Mouse (Mus musculus): ENCODE data around the gene Cntd1. TPM values are rescaled to one million over a fixed set of nuclear protein-coding genes. Genes with fewer than 3 reads are reported as not detected.

Cntd1 gene
- not detected in 2 replicates for total RNA-seq (2014; rRNA removed; ENCODE audit: low replicate concordance)
- polyA plus RNA-seq (2015; fragmentation: Nextera tagmentation; extraction: Ambion mirVana), result 0.22 and 0.56 TPM in 2 replicates

GRCm38 (mm10) chr11:101278223-101279192, at the start of gene Cntd1, which contains the start of gene Coa3:
TSS of gene Cntd1 (plus strand) at chr11:101279012.
TSS of gene Coa3 (minus strand) at chr11:101279114.
- H3K4me2 ChIP-seq (ENCODE audit: low read depth, low read length), result peak within 1 kb of the TSS; percentile 68
- peaks cover 25% of the 10 kb centered on the region for H3K4me1 ChIP-seq (ENCODE audit: control insufficient read depth, insufficient read depth)
- H3K9ac ChIP-seq (replicated peaks; ENCODE audit: low read depth, low read length), result peak within 1 kb of the TSS; percentile 68
- DNase-seq (ENCODE audit: low spot score), result peak; percentile 93
- 8% methylated on average over 45 of the region's 45 CpGs for WGBS
- ATAC-seq (ENCODE audit: insufficient read depth, low read depth), result peak; percentile 98
- TF ChIP-seq EP300 (IDR thresholded peaks at IDR 0.05; ENCODE audit: low read depth) (no peak; the same call in 1 of the 2 replicates), CTCF (IDR thresholded peaks at IDR 0.05; ENCODE audit: low read depth) (no peak; the same call in 1 of the 2 replicates)
- H3K27ac ChIP-seq (ENCODE audit: low read depth), result peak within 1 kb of the TSS; percentile 61
- H3K27me3 ChIP-seq (ENCODE audit: control insufficient read depth, insufficient read depth, low read length), result no peaks in the 10 kb centered on the region
- peak within 1 kb of the TSS; percentile 74 for H3K4me3 ChIP-seq (ENCODE audit: low read depth, low read length)
- H3K9me3 ChIP-seq (replicated peaks; ENCODE audit: control insufficient read depth, low read length), result no peaks in the 10 kb centered on the region
- no peaks in the 10 kb centered on the region for H3K36me3 ChIP-seq (replicated peaks; ENCODE audit: control insufficient read depth, insufficient read depth, low read length)

- TF ChIP-seq CTCF (IDR thresholded peaks at IDR 0.05; ENCODE audit: low read depth) (no peak), EP300 (IDR thresholded peaks at IDR 0.05; ENCODE audit: low read depth) (no peak)
- Histone ChIP-seq H3K9ac (replicated peaks; ENCODE audit: low read depth, low read length) (no peak overlapping the region), H3K27me3 (ENCODE audit: control insufficient read depth, insufficient read depth, low read length) (0 out of 2 replicates have a peak, but pooled peaks cover 3% of the 10 kb centered on the region), H3K4me2 (ENCODE audit: low read depth, low read length) (no peak overlapping the region), H3K27ac (ENCODE audit: low read depth) (peak overlapping the region; percentile 89), H3K4me3 (ENCODE audit: low read depth, low read length) (no peak overlapping the region), H3K9me3 (replicated peaks; ENCODE audit: control insufficient read depth, low read length) (no peaks in the 10 kb centered on the region), H3K36me3 (replicated peaks; ENCODE audit: control insufficient read depth, insufficient read depth, low read length) (no peaks in the 10 kb centered on the region), H3K4me1 (ENCODE audit: control insufficient read depth, insufficient read depth) (no peaks in the 10 kb centered on the region)
- DNase-seq (ENCODE audit: low spot score) (no peak), ATAC-seq (ENCODE audit: insufficient read depth, low read depth) (no peak)
- WGBS, result 23% methylated on average over 8 of the region's 8 CpGs
These were observed 49.4 kb upstream of the Cntd1 start for GRCm38 (mm10) chr11:101229361-101229900.

DNA sequence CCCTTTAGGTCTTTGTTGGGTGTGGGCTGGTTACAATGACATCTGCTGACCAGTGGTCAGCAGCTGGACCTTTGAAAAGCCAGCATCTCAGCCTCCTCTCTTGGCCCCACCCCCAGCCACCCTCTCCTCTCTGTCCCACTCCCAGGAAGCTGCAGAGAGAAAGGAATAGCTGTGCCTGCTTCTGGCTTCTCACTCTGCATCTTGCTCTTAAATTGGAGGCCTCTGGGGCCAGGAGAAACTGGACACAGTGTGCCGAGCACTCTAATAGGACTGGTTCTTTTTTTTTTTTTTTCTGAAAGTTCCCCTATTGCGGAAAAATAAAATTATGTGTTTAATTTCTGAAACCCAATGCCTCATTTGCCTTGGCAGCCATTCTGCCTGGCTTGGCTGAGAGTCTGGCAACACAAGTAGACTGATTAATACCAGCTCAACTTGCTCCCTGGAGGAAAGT, 48.7 kb upstream of the Cntd1 start:
- H3K4me3 ChIP-seq (ENCODE audit: low read depth, low read length), result no peak overlapping the region
- no peak for TF ChIP-seq CTCF (IDR thresholded peaks at IDR 0.05; ENCODE audit: low read depth)
- ATAC-seq (ENCODE audit: insufficient read depth, low read depth) (no peak), DNase-seq (ENCODE audit: low spot score) (peak; percentile 17)
- H3K27ac ChIP-seq (ENCODE audit: low read depth), result peak overlapping the region; percentile 89
- H3K9ac ChIP-seq (replicated peaks; ENCODE audit: low read depth, low read length), result no peak overlapping the region
- 31% methylated on average over 2 of the region's 2 CpGs for WGBS
- no peak overlapping the region for H3K4me2 ChIP-seq (ENCODE audit: low read depth, low read length)
- 0 out of 2 replicates have a peak, but pooled peaks cover 3% of the 10 kb centered on the region for H3K27me3 ChIP-seq (ENCODE audit: control insufficient read depth, insufficient read depth, low read length)
- no peaks in the 10 kb centered on the region for H3K4me1 ChIP-seq (ENCODE audit: control insufficient read depth, insufficient read depth)
- no peaks in the 10 kb centered on the region for H3K36me3 ChIP-seq (replicated peaks; ENCODE audit: control insufficient read depth, insufficient read depth, low read length)
- H3K9me3 ChIP-seq (replicated peaks; ENCODE audit: control insufficient read depth, low read length), result no peaks in the 10 kb centered on the region

- no peak overlapping the region for H3K4me3 ChIP-seq (ENCODE audit: low read depth, low read length)
- H3K27ac ChIP-seq (ENCODE audit: low read depth), result peak overlapping the region; percentile 89
These were observed 48.3 kb upstream of the Cntd1 start for GRCm38 (mm10) chr11:101230526-101230925.

More at GRCm38 (mm10) chr11:101230526-101230925, 48.3 kb upstream of the Cntd1 start:
- H3K9ac ChIP-seq (replicated peaks; ENCODE audit: low read depth, low read length), result 0 out of 2 replicates have a peak overlapping the region, but pooled peaks have one; percentile 44
- WGBS, result 29% methylated on average over 5 of the region's 5 CpGs
- H3K9me3 ChIP-seq (replicated peaks; ENCODE audit: control insufficient read depth, low read length), result no peaks in the 10 kb centered on the region
- H3K36me3 ChIP-seq (replicated peaks; ENCODE audit: control insufficient read depth, insufficient read depth, low read length), result no peaks in the 10 kb centered on the region
- 0 out of 2 replicates have a peak, but pooled peaks cover 3% of the 10 kb centered on the region for H3K27me3 ChIP-seq (ENCODE audit: control insufficient read depth, insufficient read depth, low read length)
- ATAC-seq (ENCODE audit: insufficient read depth, low read depth) (peak; percentile 2; the same call in 1 of the 2 replicates), DNase-seq (ENCODE audit: low spot score) (peak; percentile 33)
- H3K4me1 ChIP-seq (ENCODE audit: control insufficient read depth, insufficient read depth), result no peaks in the 10 kb centered on the region
- peak overlapping the region; percentile 55 for H3K4me2 ChIP-seq (ENCODE audit: low read depth, low read length)
- no peak for TF ChIP-seq EP300 (IDR thresholded peaks at IDR 0.05; ENCODE audit: low read depth)
- no peak for TF ChIP-seq CTCF (IDR thresholded peaks at IDR 0.05; ENCODE audit: low read depth)
